Comparison of ENCODE assay signal across 8 mouse cellular contexts in genomic region chr4:82946276-82946612, GRCm38 (mm10).
DNase-seq lines count a peak whose midpoint lies in the region; ATAC-seq and TF ChIP-seq lines count a peak whose summit lies in the region.

No protein-coding gene starts in this region.

- DNase-seq in frontal cortex, postnatal 14 days (ENCODE audit: low spot score in 2 of 2), result no peak
- DNase-seq in cerebellum, postnatal 14 days, result peak; percentile 79 to 81
- peak; percentile 74 to 81 for DNase-seq in layer of hippocampus, adult 8-10 months (ENCODE audit: low spot score in 2 of 2)
- no peak for DNase-seq in thymus, postnatal 10 days (ENCODE audit: low spot score in 2 of 2)
- DNase-seq in ovary, postnatal 36 days (ENCODE audit: low spot score), result no peak
- no peak for DNase-seq in kidney, adult 2 months

- H3K36me3 ChIP-seq in neural tube, embryonic 13.5 days, result no peaks in the 10 kb centered on the region
- H3K36me3 ChIP-seq in kidney, adult 2 months (ENCODE audit: control insufficient read depth, insufficient read depth, low read length), result no peaks in the 10 kb centered on the region

- no peak for TF ChIP-seq POLR2A in kidney, adult 2 months (IDR thresholded peaks at IDR 0.05; ENCODE audit: low read depth, low read length)

- H3K9me3 ChIP-seq in neural tube, embryonic 13.5 days, result no peaks in the 10 kb centered on the region

- 16% methylated on average over 3 of the region's 3 CpGs for WGBS in neural tube, embryonic 13.5 days
- WGBS in kidney, adult 2 months, result 74% methylated on average over 3 of the region's 3 CpGs

- TF ChIP-seq CTCF in kidney, adult 2 months (conservative IDR thresholded peaks at IDR 0.05; ENCODE audit: insufficient read depth, insufficient read length, low read depth, low read length), result no peak

- peak; percentile 79 for ATAC-seq in frontal cortex, adult (ENCODE audit: low TSS enrichment)
- ATAC-seq in neural tube, embryonic 13.5 days (ENCODE audit: low read depth), result peak; percentile 62; the same call in 1 of the 2 replicates

- no peak overlapping the region for H3K4me3 ChIP-seq in neural tube, embryonic 13.5 days
- H3K4me3 ChIP-seq in kidney, adult 2 months (ENCODE audit: insufficient read depth, low read depth, low read length), result no peak overlapping the region

- no peaks in the 10 kb centered on the region for H3K27me3 ChIP-seq in neural tube, embryonic 13.5 days
- H3K27me3 ChIP-seq in kidney, adult 2 months (replicated peaks; ENCODE audit: control insufficient read depth, insufficient read depth, low read length), result no peaks in the 10 kb centered on the region

- H3K9ac ChIP-seq in neural tube, embryonic 13.5 days, result no peak overlapping the region

- H3K27ac ChIP-seq in neural tube, embryonic 13.5 days (replicated peaks), result peak overlapping the region; percentile 84
- H3K27ac ChIP-seq in kidney, adult 2 months (ENCODE audit: insufficient read depth, low read depth, low read length), result no peak overlapping the region

- H3K4me1 ChIP-seq in neural tube, embryonic 13.5 days (replicated peaks), result peaks cover 24% of the 10 kb centered on the region
- H3K4me1 ChIP-seq in kidney, adult 2 months (ENCODE audit: control insufficient read depth, insufficient read depth, low read length), result no peaks in the 10 kb centered on the region

- peak overlapping the region; percentile 9; the same call in 1 of the 2 replicates for H3K4me2 ChIP-seq in neural tube, embryonic 13.5 days

Comparison
In these comparisons a context has a peak if more than half of its experiments do, and no peak if none do; other contexts are left out.
1. DNase-seq: peak in cerebellum, postnatal 14 days (2 of 2) and layer of hippocampus, adult 8-10 months (2 of 2); none in frontal cortex, postnatal 14 days (0 of 2), thymus, postnatal 10 days (0 of 2), ovary, postnatal 36 days (single experiment) and kidney, adult 2 months (single experiment).